Mouse (Mus musculus): ENCODE data around the gene Cacna1d.

Gene Cacna1d

GRCm38 (mm10) chr14:30255701-30256400 lies 235.4 kb downstream of the Cacna1d start:
- no peak for DNase-seq

- DNase-seq = no peak
Observed at GRCm38 (mm10) chr14:30254776-30255175, 236.5 kb downstream of the Cacna1d start.

- no peak for DNase-seq
Observed at GRCm38 (mm10) chr14:30252824-30253223, 238.4 kb downstream of the Cacna1d start.

- DNase-seq = no peak
Observed at GRCm38 (mm10) chr14:30251351-30251750, 239.9 kb downstream of the Cacna1d start.

- no peak for DNase-seq
Observed at GRCm38 (mm10) chr14:30249591-30249990, 241.7 kb downstream of the Cacna1d start.

- DNase-seq = no peak
Observed at GRCm38 (mm10) chr14:30248811-30249210, 242.4 kb downstream of the Cacna1d start.

- DNase-seq = no peak
Observed at GRCm38 (mm10) chr14:30248121-30248520, 243.1 kb downstream of the Cacna1d start.

- no peak for DNase-seq
Observed at GRCm38 (mm10) chr14:30247606-30248005, 243.6 kb downstream of the Cacna1d start.

- DNase-seq = no peak
Observed at GRCm38 (mm10) chr14:30244776-30245175, 246.5 kb downstream of the Cacna1d start.

DNA sequence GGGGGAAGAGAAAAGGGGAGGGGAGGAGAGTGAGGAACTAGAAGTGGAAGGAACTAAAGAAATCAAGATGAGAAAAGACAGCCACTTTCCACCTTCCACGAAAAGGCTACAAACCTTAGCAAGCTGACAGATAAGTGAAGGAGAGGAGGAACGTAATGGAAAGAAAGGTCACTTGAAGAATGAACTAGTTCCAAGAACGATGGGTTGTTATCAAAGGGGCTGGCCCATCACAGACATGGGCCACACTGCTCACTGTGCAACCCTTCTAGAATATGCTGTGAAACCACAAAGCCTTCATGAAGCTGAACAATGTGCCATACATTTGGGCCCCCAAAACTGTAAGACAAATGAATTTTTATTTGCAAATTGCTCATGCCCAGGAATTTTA lies 248.4 kb downstream of the Cacna1d start:
- no peak for DNase-seq

- DNase-seq = no peak
Observed at GRCm38 (mm10) chr14:30242166-30242817, 249.0 kb downstream of the Cacna1d start.

DNA sequence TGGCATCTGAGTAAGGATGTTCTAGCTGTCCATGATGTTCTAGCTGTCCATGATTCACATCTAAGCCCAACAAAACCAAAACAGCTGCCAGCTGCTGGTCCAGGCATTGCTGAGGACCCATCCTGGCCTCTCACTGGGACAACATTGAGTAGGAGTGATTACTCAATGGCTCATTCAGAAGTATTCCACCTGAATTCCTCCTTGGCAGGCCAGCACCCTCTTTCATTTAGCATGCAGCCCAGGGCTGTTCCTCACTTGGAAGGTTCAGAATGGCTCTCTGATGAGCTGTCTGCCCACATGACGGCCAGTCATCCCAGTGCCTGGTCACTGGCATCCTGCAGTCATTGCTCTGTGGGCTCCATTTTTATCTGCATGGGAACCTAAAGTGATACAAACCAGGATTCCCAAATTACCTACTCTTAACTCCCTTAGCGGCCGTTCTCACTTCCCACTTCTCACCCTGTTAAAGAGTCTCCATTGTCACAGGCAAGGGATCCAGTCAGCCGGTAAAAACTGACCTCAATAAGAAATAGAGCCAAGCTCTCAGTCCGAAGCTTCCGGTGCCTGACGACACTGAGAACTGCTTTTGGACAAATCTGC lies 250.2 kb downstream of the Cacna1d start:
- DNase-seq = no peak

GRCm38 (mm10) chr14:30238807-30239206 lies 252.4 kb downstream of the Cacna1d start:
- no peak for DNase-seq

- DNase-seq = no peak
Observed at GRCm38 (mm10) chr14:30225161-30225560, 266.1 kb downstream of the Cacna1d start.

DNA sequence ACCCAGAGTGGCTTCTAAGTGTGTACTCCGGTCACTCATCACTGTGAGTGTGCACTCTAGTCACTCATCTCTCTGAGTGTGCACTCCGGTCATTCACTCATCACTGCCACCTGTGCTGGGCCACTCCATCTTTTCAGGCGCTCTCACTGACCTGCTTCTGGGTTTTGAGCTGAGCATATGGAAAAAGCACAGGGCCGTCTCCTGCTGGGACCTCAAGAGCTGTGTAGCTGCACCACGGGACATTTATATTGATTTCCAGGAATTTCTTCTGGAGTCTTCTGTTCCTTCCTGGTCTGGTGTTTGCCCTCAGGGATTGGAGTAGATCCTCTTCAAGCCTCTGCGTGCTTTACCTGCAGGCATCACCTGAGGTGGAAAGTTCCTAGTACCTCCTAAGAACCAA lies 269.2 kb downstream of the Cacna1d start:
- no peak for DNase-seq

GRCm38 (mm10) chr14:30219851-30220250 lies 271.4 kb downstream of the Cacna1d start:
- no peak for DNase-seq

- no peak for DNase-seq
Observed at GRCm38 (mm10) chr14:30218114-30218513, 273.1 kb downstream of the Cacna1d start.

- DNase-seq = no peak
Observed at GRCm38 (mm10) chr14:30217124-30217523, 274.1 kb downstream of the Cacna1d start.

- DNase-seq = no peak
Observed at GRCm38 (mm10) chr14:30208156-30208555, 283.1 kb downstream of the Cacna1d start.

DNA sequence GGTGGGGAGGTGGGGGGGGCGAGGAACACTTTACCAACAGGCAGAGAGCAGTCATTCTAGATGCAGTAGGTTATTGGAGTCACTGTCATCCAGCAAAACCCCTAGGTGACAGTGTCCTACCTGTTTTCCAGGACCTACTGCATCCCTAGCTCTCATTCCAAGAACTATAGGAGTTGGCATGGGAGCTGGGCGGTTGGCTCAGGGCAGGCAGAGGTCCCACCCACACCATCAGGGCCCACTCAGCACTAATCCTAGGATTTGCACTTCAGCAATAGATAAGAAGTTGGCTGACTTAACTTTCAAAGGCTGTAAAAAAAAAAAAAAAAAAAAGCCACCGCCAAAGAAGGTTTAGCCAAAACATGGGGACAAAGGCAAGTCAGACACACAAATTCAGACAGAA lies 285.4 kb downstream of the Cacna1d start:
- DNase-seq = no peak

GRCm38 (mm10) chr14:30204526-30204925 lies 286.7 kb downstream of the Cacna1d start:
- DNase-seq = no peak

- no peak for DNase-seq
Observed at GRCm38 (mm10) chr14:30200310-30200709, 290.9 kb downstream of the Cacna1d start.

- DNase-seq = no peak
Observed at GRCm38 (mm10) chr14:30198882-30199281, 292.4 kb downstream of the Cacna1d start.

- no peak for DNase-seq
Observed at GRCm38 (mm10) chr14:30198116-30198515, 293.1 kb downstream of the Cacna1d start.
